Mouse (Mus musculus) urinary bladder, postnatal 10 days (tissue): ENCODE measurements around the gene Cgas.

Experiments used
- DNase-seq: peaks from one replicate; pipeline ENCODE4 v3.0.0; 2022; ENCODE audit warnings: low spot score

Gene Cgas

GRCm38 (mm10) chr9:78457026-78457425, 14.0 kb upstream of the Cgas start:
- no peak for DNase-seq

GRCm38 (mm10) chr9:78451382-78451781, 8.3 kb upstream of the Cgas start:
- DNase-seq: no peak

- DNase-seq: no peak
These were observed 7.4 kb upstream of the Cgas start for GRCm38 (mm10) chr9:78450404-78450803.

- peak; percentile 63 for DNase-seq
These were observed 5.2 kb upstream of the Cgas start, which contains the start of the genes Mto1 and Gm17324 for GRCm38 (mm10) chr9:78447973-78448873. Mto1 (plus strand) TSS chr9:78448208. Gm17324 (minus strand) TSS chr9:78448786.

- DNase-seq: no peak
These were observed 4.6 kb upstream of the Cgas start for GRCm38 (mm10) chr9:78447606-78447972.

GRCm38 (mm10) chr9:78442237-78442578, 829 bp downstream of the Cgas start:
- DNase-seq: no peak

- DNase-seq: no peak
These were observed 3.6 kb downstream of the Cgas start for GRCm38 (mm10) chr9:78439426-78439825.

- no peak for DNase-seq
These were observed 10.6 kb downstream of the Cgas start for GRCm38 (mm10) chr9:78432471-78432870.

- DNase-seq: no peak
These were observed 12.6 kb downstream of the Cgas start for GRCm38 (mm10) chr9:78430486-78430885.

GRCm38 (mm10) chr9:78429551-78429950, 13.5 kb downstream of the Cgas start:
- no peak for DNase-seq

- no peak for DNase-seq
These were observed 14.1 kb downstream of the Cgas start for GRCm38 (mm10) chr9:78428870-78429432.

GRCm38 (mm10) chr9:78428185-78428584, 14.9 kb downstream of the Cgas start:
- DNase-seq: no peak

- DNase-seq: no peak
These were observed 15.7 kb downstream of the Cgas start for GRCm38 (mm10) chr9:78427362-78427781.

- DNase-seq: no peak
These were observed 41.4 kb downstream of the Cgas start for GRCm38 (mm10) chr9:78401596-78401995.

GRCm38 (mm10) chr9:78400570-78400969, 42.5 kb downstream of the Cgas start:
- no peak for DNase-seq

GRCm38 (mm10) chr9:78396517-78396916, 46.5 kb downstream of the Cgas start:
- no peak for DNase-seq

- DNase-seq: no peak
These were observed 47.2 kb downstream of the Cgas start, which contains the start of gene Ddx43 for GRCm38 (mm10) chr9:78395630-78396351. Ddx43 (plus strand) TSS chr9:78395777.

GRCm38 (mm10) chr9:78395244-78395629, 47.8 kb downstream of the Cgas start:
- no peak for DNase-seq

GRCm38 (mm10) chr9:78394602-78395001, 48.4 kb downstream of the Cgas start:
- no peak for DNase-seq

GRCm38 (mm10) chr9:78393741-78394140, 49.3 kb downstream of the Cgas start:
- DNase-seq: no peak

GRCm38 (mm10) chr9:78389981-78390380, 53.1 kb downstream of the Cgas start:
- no peak for DNase-seq

GRCm38 (mm10) chr9:78386947-78387346, 56.1 kb downstream of the Cgas start:
- no peak for DNase-seq

GRCm38 (mm10) chr9:78385893-78386292, 57.1 kb downstream of the Cgas start:
- DNase-seq: no peak
